Mouse (Mus musculus): ENCODE results near the gene Tusc1. TPM values are rescaled to one million over a fixed set of nuclear protein-coding genes. Genes with fewer than 3 reads are reported as not detected.

The Tusc1 gene
- polyA plus RNA-seq (2015; fragmentation: Nextera tagmentation; extraction: Ambion mirVana), result 4.7 and 8.2 TPM in 2 replicates

- H3K27ac ChIP-seq (ENCODE audit: low read depth, low read length), result peak within 1 kb of the TSS; percentile 96
- under 1% methylated on average over 84 of the region's 97 CpGs for WGBS
- peak within 1 kb of the TSS; percentile 97 for H3K9ac ChIP-seq (ENCODE audit: low read depth, low read length)
- peak within 1 kb of the TSS; percentile 89 for H3K4me2 ChIP-seq (ENCODE audit: low read length)
- H3K27me3 ChIP-seq (replicated peaks; ENCODE audit: control insufficient read depth, insufficient read depth, low read length), result no peaks in the 10 kb centered on the region
- no peaks in the 10 kb centered on the region for H3K36me3 ChIP-seq (ENCODE audit: control insufficient read depth, insufficient read depth, low read length)
- no peaks in the 10 kb centered on the region for H3K4me1 ChIP-seq (ENCODE audit: control insufficient read depth, insufficient read depth, low read depth, low read length)
- H3K4me3 ChIP-seq (ENCODE audit: low read length), result peak within 1 kb of the TSS; percentile 86
- ATAC-seq, result peak; percentile 94
- no peaks in the 10 kb centered on the region for H3K9me3 ChIP-seq (ENCODE audit: control insufficient read depth, low read length)
Observed at GRCm38 (mm10) chr4:93335118-93336003, at the start of gene Tusc1. Gene Tusc1, minus strand, starts transcription at chr4:93335511.

GRCm38 (mm10) chr4:93352930-93353329, 17.6 kb upstream of the Tusc1 start:
- H3K9me3 ChIP-seq (ENCODE audit: control insufficient read depth, low read length), result no peaks in the 10 kb centered on the region
- no peak for ATAC-seq
- H3K4me3 ChIP-seq (ENCODE audit: low read length), result no peak overlapping the region
- H3K27me3 ChIP-seq (replicated peaks; ENCODE audit: control insufficient read depth, insufficient read depth, low read length), result no peaks in the 10 kb centered on the region
- no peaks in the 10 kb centered on the region for H3K4me1 ChIP-seq (ENCODE audit: control insufficient read depth, insufficient read depth, low read depth, low read length)
- H3K4me2 ChIP-seq (ENCODE audit: low read length), result no peak overlapping the region
- WGBS, result 77% methylated on average over 2 of the region's 2 CpGs
- H3K36me3 ChIP-seq (ENCODE audit: control insufficient read depth, insufficient read depth, low read length), result no peaks in the 10 kb centered on the region
- H3K27ac ChIP-seq (ENCODE audit: low read depth, low read length), result no peak overlapping the region
- H3K9ac ChIP-seq (ENCODE audit: low read depth, low read length), result no peak overlapping the region

- Histone ChIP-seq H3K4me2 (ENCODE audit: low read length) (no peak overlapping the region), H3K27ac (ENCODE audit: low read depth, low read length) (no peak overlapping the region), H3K4me1 (ENCODE audit: control insufficient read depth, insufficient read depth, low read depth, low read length) (no peaks in the 10 kb centered on the region), H3K36me3 (ENCODE audit: control insufficient read depth, insufficient read depth, low read length) (no peaks in the 10 kb centered on the region), H3K4me3 (ENCODE audit: low read length) (no peak overlapping the region), H3K27me3 (replicated peaks; ENCODE audit: control insufficient read depth, insufficient read depth, low read length) (no peaks in the 10 kb centered on the region), H3K9me3 (ENCODE audit: control insufficient read depth, low read length) (no peaks in the 10 kb centered on the region), H3K9ac (ENCODE audit: low read depth, low read length) (no peak overlapping the region)
- 95% methylated on average over 2 of the region's 2 CpGs for WGBS
- no peak for ATAC-seq
Observed at GRCm38 (mm10) chr4:93344357-93344756, 9.0 kb upstream of the Tusc1 start.

- Histone ChIP-seq H3K4me2 (ENCODE audit: low read length) (no peak overlapping the region), H3K4me3 (ENCODE audit: low read length) (no peak overlapping the region), H3K9ac (ENCODE audit: low read depth, low read length) (no peak overlapping the region), H3K27ac (ENCODE audit: low read depth, low read length) (no peak overlapping the region), H3K4me1 (ENCODE audit: control insufficient read depth, insufficient read depth, low read depth, low read length) (no peaks in the 10 kb centered on the region), H3K36me3 (ENCODE audit: control insufficient read depth, insufficient read depth, low read length) (no peaks in the 10 kb centered on the region), H3K27me3 (replicated peaks; ENCODE audit: control insufficient read depth, insufficient read depth, low read length) (no peaks in the 10 kb centered on the region), H3K9me3 (ENCODE audit: control insufficient read depth, low read length) (no peaks in the 10 kb centered on the region)
- no peak for ATAC-seq
Observed at GRCm38 (mm10) chr4:93341568-93341967, 6.3 kb upstream of the Tusc1 start.

- Histone ChIP-seq H3K4me1 (ENCODE audit: control insufficient read depth, insufficient read depth, low read depth, low read length) (no peaks in the 10 kb centered on the region), H3K27ac (ENCODE audit: low read depth, low read length) (no peak overlapping the region), H3K4me2 (ENCODE audit: low read length) (no peak overlapping the region), H3K9me3 (ENCODE audit: control insufficient read depth, low read length) (no peaks in the 10 kb centered on the region), H3K27me3 (replicated peaks; ENCODE audit: control insufficient read depth, insufficient read depth, low read length) (no peaks in the 10 kb centered on the region), H3K4me3 (ENCODE audit: low read length) (no peak overlapping the region), H3K36me3 (ENCODE audit: control insufficient read depth, insufficient read depth, low read length) (no peaks in the 10 kb centered on the region), H3K9ac (ENCODE audit: low read depth, low read length) (no peak overlapping the region)
- WGBS, result 80% methylated on average over 3 of the region's 3 CpGs
- no peak for ATAC-seq
Observed at GRCm38 (mm10) chr4:93337977-93338376, 2.7 kb upstream of the Tusc1 start.

GRCm38 (mm10) chr4:93334636-93335117, 634 bp downstream of the Tusc1 start:
- no peaks in the 10 kb centered on the region for H3K9me3 ChIP-seq (ENCODE audit: control insufficient read depth, low read length)
- peak; percentile 89 for ATAC-seq
- peak overlapping the region; percentile 89 for H3K4me2 ChIP-seq (ENCODE audit: low read length)
- H3K4me3 ChIP-seq (ENCODE audit: low read length), result peak overlapping the region; percentile 86
- no peaks in the 10 kb centered on the region for H3K27me3 ChIP-seq (replicated peaks; ENCODE audit: control insufficient read depth, insufficient read depth, low read length)
- peak overlapping the region; percentile 97 for H3K9ac ChIP-seq (ENCODE audit: low read depth, low read length)
- under 1% methylated on average over 45 of the region's 49 CpGs for WGBS
- H3K4me1 ChIP-seq (ENCODE audit: control insufficient read depth, insufficient read depth, low read depth, low read length), result no peaks in the 10 kb centered on the region
- peak overlapping the region; percentile 96 for H3K27ac ChIP-seq (ENCODE audit: low read depth, low read length)
- no peaks in the 10 kb centered on the region for H3K36me3 ChIP-seq (ENCODE audit: control insufficient read depth, insufficient read depth, low read length)

GRCm38 (mm10) chr4:93307486-93307885, 27.8 kb downstream of the Tusc1 start:
- Histone ChIP-seq H3K4me3 (ENCODE audit: low read length) (no peak overlapping the region), H3K9ac (ENCODE audit: low read depth, low read length) (no peak overlapping the region), H3K4me2 (ENCODE audit: low read length) (no peak overlapping the region), H3K27ac (ENCODE audit: low read depth, low read length) (no peak overlapping the region), H3K9me3 (ENCODE audit: control insufficient read depth, low read length) (no peaks in the 10 kb centered on the region), H3K4me1 (ENCODE audit: control insufficient read depth, insufficient read depth, low read depth, low read length) (no peaks in the 10 kb centered on the region), H3K27me3 (replicated peaks; ENCODE audit: control insufficient read depth, insufficient read depth, low read length) (no peaks in the 10 kb centered on the region), H3K36me3 (ENCODE audit: control insufficient read depth, insufficient read depth, low read length) (no peaks in the 10 kb centered on the region)
- ATAC-seq, result no peak
- 91% methylated on average over 3 of the region's 3 CpGs for WGBS

- H3K4me1 ChIP-seq (ENCODE audit: control insufficient read depth, insufficient read depth, low read depth, low read length), result no peaks in the 10 kb centered on the region
- H3K4me2 ChIP-seq (ENCODE audit: low read length), result no peak overlapping the region
- H3K36me3 ChIP-seq (ENCODE audit: control insufficient read depth, insufficient read depth, low read length), result no peaks in the 10 kb centered on the region
- H3K9me3 ChIP-seq (ENCODE audit: control insufficient read depth, low read length), result no peaks in the 10 kb centered on the region
- H3K27me3 ChIP-seq (replicated peaks; ENCODE audit: control insufficient read depth, insufficient read depth, low read length), result no peaks in the 10 kb centered on the region
- H3K4me3 ChIP-seq (ENCODE audit: low read length), result no peak overlapping the region
- WGBS, result 64% methylated on average over 4 of the region's 4 CpGs
- H3K27ac ChIP-seq (ENCODE audit: low read depth, low read length), result no peak overlapping the region
- H3K9ac ChIP-seq (ENCODE audit: low read depth, low read length), result no peak overlapping the region
- no peak for ATAC-seq
Observed at GRCm38 (mm10) chr4:93286065-93286464, 49.2 kb downstream of the Tusc1 start.

Measured in hindbrain, embryonic 16.5 days (tissue).